Comparison of ENCODE assay signal across 14 mouse cellular contexts in genomic region chr9:71611876-71612275, GRCm38 (mm10). TPM values are rescaled to one million over a fixed set of nuclear protein-coding genes. Genes with fewer than 3 reads are reported as not detected.
"Had no signal": no experiment of that assay in that cellular context is flagged by ENCODE, and none has a peak within 500 bp of the region (broad histone marks: within the 10 kb centered on the region; RNA-seq: fewer than 3 reads in every experiment).

No protein-coding gene starts in this region.

- H3K9me3 ChIP-seq: limb, embryonic 10.5 days; liver, embryonic 13.5 days; lung, embryonic 15.5 days; midbrain, embryonic 12.5 days; neural tube, embryonic 13.5 days had no signal

- H3K4me3 ChIP-seq: left cerebral cortex, adult 2 months; limb, embryonic 10.5 days; liver, embryonic 13.5 days; lung, embryonic 15.5 days; midbrain, embryonic 12.5 days; neural tube, embryonic 13.5 days had no signal

- H3K27ac ChIP-seq: left cerebral cortex, adult 2 months; limb, embryonic 10.5 days; liver, embryonic 13.5 days; lung, embryonic 15.5 days; midbrain, embryonic 12.5 days; neural tube, embryonic 13.5 days had no signal

- DNase-seq: liver, embryonic 13.5 days; liver, postnatal 0 days; retina, postnatal 1 day; right cerebral cortex, postnatal 4 days; spleen, adult 18-20 months; thymus, adult 18-20 months; thymus, postnatal 14 days had no signal

- H3K9ac ChIP-seq: liver, embryonic 13.5 days; liver, postnatal 0 days; lung, embryonic 15.5 days; midbrain, embryonic 12.5 days; neural tube, embryonic 13.5 days had no signal

- ATAC-seq: liver, postnatal 0 days; midbrain, embryonic 16.5 days had no signal

- H3K36me3 ChIP-seq: limb, embryonic 10.5 days; liver, embryonic 13.5 days; lung, embryonic 15.5 days; midbrain, embryonic 12.5 days; neural tube, embryonic 13.5 days had no signal

- H3K4me2 ChIP-seq: liver, embryonic 13.5 days; lung, embryonic 15.5 days; midbrain, embryonic 12.5 days; neural tube, embryonic 13.5 days had no signal

- H3K4me1 ChIP-seq: midbrain, embryonic 12.5 days had no signal

- H3K27me3 ChIP-seq: lung, embryonic 15.5 days; midbrain, embryonic 12.5 days; neural tube, embryonic 13.5 days had no signal

RNA-seq across cellular contexts. Expression of gene Myzap, which starts 19.7 kb away (rescaled TPM):
- total RNA-seq: megakaryocyte-erythroid progenitor cell, adult 5-6 weeks had no signal
